Mouse (Mus musculus) embryo, embryonic 11 days (tissue): ENCODE measurements around the gene Krt90.
A peak's percentile ranks its signal among the peaks of the same experiment; 100 is the strongest.
"Not testable (repeated sequence)": the region's sequence is repeated elsewhere in the genome, so short reads cannot be mapped to it uniquely, and the experiment has no call there.

Experiments used
- DNase-seq: peaks from one replicate; pipeline ENCODE4 v3.0.0-alpha.2; 2015

Krt90 gene

GRCm38 (mm10) chr15:101562850-101563249 lies at the start of gene Krt90:
TSS of gene Krt90 (minus strand) at chr15:101562950.
- no peak for DNase-seq

GRCm38 (mm10) chr15:101599123-101599522 lies 36.4 kb upstream of the Krt90 start:
- no peak for DNase-seq

GRCm38 (mm10) chr15:101588216-101588615 lies 25.5 kb upstream of the Krt90 start:
- no peak for DNase-seq

- no peak for DNase-seq
These were observed 21.7 kb upstream of the Krt90 start for GRCm38 (mm10) chr15:101584456-101584855.

GRCm38 (mm10) chr15:101583211-101583965 lies 20.6 kb upstream of the Krt90 start:
- DNase-seq = no peak

GRCm38 (mm10) chr15:101581701-101582100 lies 19.0 kb upstream of the Krt90 start:
- DNase-seq = no peak

- DNase-seq = no peak
These were observed 12.8 kb upstream of the Krt90 start for GRCm38 (mm10) chr15:101575506-101575905.

- DNase-seq = no peak
These were observed 11.1 kb upstream of the Krt90 start, which contains the start of gene Krt75 for GRCm38 (mm10) chr15:101573796-101574345. TSS of gene Krt75 (minus strand) at chr15:101573904.

- DNase-seq = no peak
These were observed 5.0 kb upstream of the Krt90 start for GRCm38 (mm10) chr15:101567780-101568179.

- peak; percentile 67 for DNase-seq
These were observed 4.6 kb downstream of the Krt90 start for GRCm38 (mm10) chr15:101558034-101558646.

GRCm38 (mm10) chr15:101553169-101553568 lies 9.6 kb downstream of the Krt90 start:
- DNase-seq = peak; percentile 76

- no peak for DNase-seq
These were observed 10.6 kb downstream of the Krt90 start for GRCm38 (mm10) chr15:101552188-101552587.

- DNase-seq = no peak
These were observed 12.2 kb downstream of the Krt90 start, which contains the start of gene Krt82 for GRCm38 (mm10) chr15:101550567-101550966. TSS of gene Krt82 (minus strand) at chr15:101550667.

GRCm38 (mm10) chr15:101544478-101544877 lies 18.3 kb downstream of the Krt90 start:
- no peak for DNase-seq

GRCm38 (mm10) chr15:101542543-101542942 lies 20.2 kb downstream of the Krt90 start:
- no peak for DNase-seq

GRCm38 (mm10) chr15:101538580-101538900 lies 24.2 kb downstream of the Krt90 start:
- DNase-seq = no peak

- peak; percentile 20 for DNase-seq
These were observed 24.7 kb downstream of the Krt90 start for GRCm38 (mm10) chr15:101537864-101538579.

- DNase-seq = no peak
These were observed 26.5 kb downstream of the Krt90 start for GRCm38 (mm10) chr15:101536054-101536850.

GRCm38 (mm10) chr15:101532720-101533119 lies 30.0 kb downstream of the Krt90 start, which contains the start of gene Krt84:
TSS of gene Krt84 (minus strand) at chr15:101532820.
- no peak for DNase-seq

- DNase-seq = no peak
These were observed 40.1 kb downstream of the Krt90 start for GRCm38 (mm10) chr15:101522556-101523232.

GRCm38 (mm10) chr15:101519792-101520191 lies 43.0 kb downstream of the Krt90 start:
- peak; percentile 86 for DNase-seq

GRCm38 (mm10) chr15:101517161-101517560 lies 45.6 kb downstream of the Krt90 start, which contains the start of gene Gm49425:
TSS of gene Gm49425 (minus strand) at chr15:101517261.
- not testable (repeated sequence) for DNase-seq
